Mouse (Mus musculus) liver, embryonic 14.5 days (tissue): ENCODE measurements around the gene Ptrhd1. TPM values are rescaled to one million over a fixed set of nuclear protein-coding genes. Genes with fewer than 3 reads are reported as not detected.
"Not testable (repeated sequence)": the region's sequence is repeated elsewhere in the genome, so short reads cannot be mapped to it uniquely, and the experiment has no call there.

Experiments
- ATAC-seq: fragments of 200-750 bp; cut with Nextera tagmentation; 2 replicates; pipeline ENCODE4 v1.8.0; 2017; ENCODE audit warnings: moderate number of reproducible peaks, mild to moderate bottlenecking, moderate library complexity; ENCODE audit not compliant: insufficient read depth
- DNase-seq, 3 experiments: peaks; one replicate each; pipeline ENCODE4 v3.0.0-alpha.2; 2012 to 2013; ENCODE audit warnings: low read depth in 3 of 3, low spot score in 3 of 3
- H3K27ac ChIP-seq: fragments of 300-500 bp; sonication (generic); 2 replicates; pipeline ENCODE4 v1.5.1; 2014; ENCODE audit warnings: moderate library complexity, mild to moderate bottlenecking, control low read depth, inconsistent platforms
- H3K27me3 ChIP-seq: fragments of 300-500 bp; sonication (generic); 2 replicates; pipeline ENCODE4 v1.6.1; 2014; ENCODE audit warnings: mild to moderate bottlenecking, low read length, moderate library complexity; ENCODE audit not compliant: control insufficient read depth, insufficient read depth
- H3K36me3 ChIP-seq: fragments of 300-500 bp; sonication (generic); replicated peaks from 2 replicates; pipeline ENCODE4 v1.6.1; 2014; ENCODE audit warnings: low read depth; ENCODE audit not compliant: control insufficient read depth, insufficient read depth
- H3K4me1 ChIP-seq, 2 experiments: fragments of 200-500 bp in 1 of 2; fragments of 300-500 bp in 1 of 2; sonication (generic) in 1 of 2; replicated peaks; 2 replicates each; pipeline ENCODE4 v1.6.1; 2012 to 2014; ENCODE audit warnings: antibody characterized with exemption in 1 of 2, inconsistent platforms in 1 of 2, low read length in 1 of 2; ENCODE audit not compliant: control insufficient read depth in 2 of 2, insufficient read depth in 2 of 2
- H3K4me2 ChIP-seq: fragments of 300-500 bp; sonication (generic); 2 replicates; pipeline ENCODE4 v1.6.1; 2014; ENCODE audit warnings: low read depth, mild to moderate bottlenecking, control low read depth, moderate library complexity
- H3K4me3 ChIP-seq, 2 experiments: fragments of 200-500 bp in 1 of 2; fragments of 300-500 bp in 1 of 2; sonication (generic) in 1 of 2; 2 replicates each; pipeline ENCODE4 v1.5.1; 2012 to 2014; ENCODE audit warnings: low read depth in 2 of 2, low read length in 2 of 2, mild to moderate bottlenecking in 2 of 2, control low read depth in 1 of 2, inconsistent platforms in 1 of 2, moderate library complexity in 1 of 2; ENCODE audit not compliant: insufficient read depth in 1 of 2
- H3K9ac ChIP-seq: fragments of 300-500 bp; sonication (generic); replicated peaks from 2 replicates; pipeline ENCODE4 v1.6.1; 2014; ENCODE audit warnings: mild to moderate bottlenecking, control low read depth, moderate library complexity
- H3K9me3 ChIP-seq: fragments of 300-500 bp; sonication (generic); 2 replicates; pipeline ENCODE4 v1.6.1; 2016; ENCODE audit warnings: low read length, mixed read lengths; ENCODE audit not compliant: control insufficient read depth
- CTCF ChIP-seq: IDR thresholded peaks from 2 replicates; pipeline ENCODE4 v1.5.1; 2016; ENCODE audit warnings: antibody characterized with exemption, low read depth, control low read depth
- EP300 ChIP-seq: IDR thresholded peaks from 2 replicates; pipeline ENCODE4 v1.6.1; 2016; ENCODE audit warnings: antibody characterized with exemption, low read depth
- WGBS: fragments of 180-500 bp; shearing (Covaris S2); extraction: QIAGEN DNeasy Blood & Tissue Kit; methylation state at CpG from one replicate; pipeline ENCODE4 v1.1.7; 2014; ENCODE audit not compliant: insufficient replicate concordance; 5-methylcytosine and 5-hydroxymethylcytosine counted together
- polyA plus RNA-seq, 2 experiments: library from polyadenylated mRNA; depleted of rRNA in 1 of 2; stranded (reverse) in 1 of 2; unstranded in 1 of 2; fragments of >200 nt; fragmentation: Nextera tagmentation in 1 of 2; extraction: Ambion mirVana in 1 of 2; gene quantifications; 2 replicates each; pipeline versions ENCODE4 v1.2.1 to v1.2.3; 2012 to 2014

The Ptrhd1 gene
- polyA plus RNA-seq, 2 experiments, result 1.8 to 3.1 TPM

- TF ChIP-seq CTCF, result no peak; the same call in 1 of the 2 replicates
- TF ChIP-seq EP300, result no peak
- no peak overlapping the region for H3K4me2 ChIP-seq
- ATAC-seq, result 0 out of 2 replicates have a peak, but pooled peaks have one; percentile 26
- WGBS, result 60% methylated on average over 9 of the region's 9 CpGs
- H3K9me3 ChIP-seq, result no peaks in the 10 kb centered on the region
- no peak overlapping the region for H3K9ac ChIP-seq
- H3K27me3 ChIP-seq, result no peaks in the 10 kb centered on the region
- no peaks in the 10 kb centered on the region for H3K4me1 ChIP-seq
- H3K36me3 ChIP-seq, result peaks cover 6% of the 10 kb centered on the region; the same call in 1 of the 2 replicates
- H3K4me3 ChIP-seq, result no peak overlapping the region
- DNase-seq, result no peak
- H3K27ac ChIP-seq, result no peak overlapping the region
Observed at GRCm38 (mm10) chr12:4211174-4211573, 22.7 kb upstream of the Ptrhd1 start.

- ATAC-seq (no peak), DNase-seq (no peak)
- no peak overlapping the region for H3K4me2 ChIP-seq
- H3K27me3 ChIP-seq, result no peaks in the 10 kb centered on the region
- no peaks in the 10 kb centered on the region for H3K9me3 ChIP-seq
- no peaks in the 10 kb centered on the region for H3K4me1 ChIP-seq
- WGBS, result 64% methylated on average over 8 of the region's 8 CpGs
- peaks cover 10% of the 10 kb centered on the region; the same call in 1 of the 2 replicates for H3K36me3 ChIP-seq
- no peak overlapping the region for H3K4me3 ChIP-seq
- TF ChIP-seq CTCF, result no peak
- H3K27ac ChIP-seq, result no peak overlapping the region
- H3K9ac ChIP-seq, result no peak overlapping the region
Observed at GRCm38 (mm10) chr12:4212908-4213307, 20.9 kb upstream of the Ptrhd1 start.

- 84% methylated on average over 7 of the region's 7 CpGs for WGBS
- Histone ChIP-seq H3K36me3 (peaks cover 24% of the 10 kb centered on the region), H3K9ac (no peak overlapping the region), H3K4me3 (no peak overlapping the region), H3K27me3 (no peaks in the 10 kb centered on the region), H3K9me3 (no peaks in the 10 kb centered on the region), H3K27ac (no peak overlapping the region), H3K4me1 (peaks cover 8 to 11% of the 10 kb centered on the region in 2 experiments; a peak in 3 of 4 replicates), H3K4me2 (no peak overlapping the region)
- ATAC-seq (no peak), DNase-seq (no peak)
- TF ChIP-seq CTCF, result no peak
- no peak for TF ChIP-seq EP300
Observed at GRCm38 (mm10) chr12:4230156-4230555, 3.7 kb upstream of the Ptrhd1 start.

- no peak for ATAC-seq
- no peaks in the 10 kb centered on the region for H3K9me3 ChIP-seq
- H3K4me1 ChIP-seq, result peaks cover 8 to 11% of the 10 kb centered on the region in 2 experiments; a peak in 3 of 4 replicates
- H3K27ac ChIP-seq, result no peak overlapping the region
- H3K4me3 ChIP-seq, result peak overlapping the region; percentile 92 to 96
- WGBS, result 14% methylated on average over 4 of the region's 4 CpGs
- H3K27me3 ChIP-seq, result no peaks in the 10 kb centered on the region
- H3K4me2 ChIP-seq, result peak overlapping the region; percentile 83
- peak overlapping the region; percentile 87 for H3K9ac ChIP-seq
- H3K36me3 ChIP-seq, result peaks cover 18% of the 10 kb centered on the region
- DNase-seq, result no peak
- TF ChIP-seq CTCF (no peak), EP300 (no peak)
Observed at GRCm38 (mm10) chr12:4232777-4233176, 1.1 kb upstream of the Ptrhd1 start.

- Histone ChIP-seq H3K9ac (no peak overlapping the region), H3K9me3 (no peaks in the 10 kb centered on the region), H3K4me1 (peaks cover 5 to 7% of the 10 kb centered on the region in 2 experiments; a peak in 3 of 4 replicates), H3K4me2 (no peak overlapping the region), H3K36me3 (no peaks in the 10 kb centered on the region), H3K27ac (no peak overlapping the region), H3K27me3 (no peaks in the 10 kb centered on the region), H3K4me3 (no peak overlapping the region)
- DNase-seq (no peak), ATAC-seq (no peak)
- WGBS, result 82% methylated on average over 15 of the region's 15 CpGs
- TF ChIP-seq EP300, result no peak
- TF ChIP-seq CTCF, result no peak
Observed at GRCm38 (mm10) chr12:4237481-4237880, 3.7 kb downstream of the Ptrhd1 start.

- H3K36me3 ChIP-seq, H3K4me3 ChIP-seq, H3K4me1 ChIP-seq, H3K9ac ChIP-seq, ATAC-seq, H3K27ac ChIP-seq, H3K27me3 ChIP-seq, H3K4me2 ChIP-seq, H3K9me3 ChIP-seq, DNase-seq: not testable (repeated sequence)
- 66% methylated on average over 8 of the region's 8 CpGs for WGBS
Observed at GRCm38 (mm10) chr12:4240281-4240680, 6.5 kb downstream of the Ptrhd1 start.
